Mouse (Mus musculus) kidney, postnatal 25 days (tissue): ENCODE data around the gene Neurl1a.

Source experiments
- DNase-seq, 2 experiments: peaks; one replicate each; pipeline ENCODE4 v3.0.0; 2021; ENCODE audit warnings: mixed read lengths in 2 of 2

The Neurl1a gene

DNA sequence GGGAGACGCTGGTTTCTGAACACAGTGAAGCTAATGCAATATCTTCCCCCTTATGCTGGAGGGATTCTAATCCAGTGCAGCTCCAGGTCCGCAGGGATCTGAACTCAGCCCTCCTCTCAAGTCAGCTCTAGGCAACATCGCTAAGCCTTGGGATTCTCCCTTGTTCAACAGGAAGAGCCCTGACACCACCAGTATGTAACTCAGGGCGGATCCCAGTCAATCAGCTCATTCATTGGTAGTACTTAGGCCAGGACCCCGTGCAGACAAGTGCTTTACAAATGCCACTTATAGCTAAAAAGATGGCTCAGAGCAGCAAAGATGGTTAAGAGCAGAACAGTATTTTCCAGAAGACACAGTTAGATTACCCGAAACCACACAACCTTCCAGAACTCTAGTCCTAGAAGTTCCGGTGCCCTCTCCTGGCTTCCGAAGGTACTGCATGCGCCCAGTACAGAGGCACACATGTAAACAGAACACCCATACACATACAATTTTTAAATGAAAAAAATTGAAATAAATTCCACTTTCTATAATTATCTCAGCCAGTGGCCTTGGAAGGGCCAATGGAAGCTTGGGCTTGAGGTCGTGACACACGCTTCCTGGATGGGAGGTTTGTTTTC lies 9.7 kb upstream of the Neurl1a start:
- peak; percentile 89 to 95 for DNase-seq

DNA sequence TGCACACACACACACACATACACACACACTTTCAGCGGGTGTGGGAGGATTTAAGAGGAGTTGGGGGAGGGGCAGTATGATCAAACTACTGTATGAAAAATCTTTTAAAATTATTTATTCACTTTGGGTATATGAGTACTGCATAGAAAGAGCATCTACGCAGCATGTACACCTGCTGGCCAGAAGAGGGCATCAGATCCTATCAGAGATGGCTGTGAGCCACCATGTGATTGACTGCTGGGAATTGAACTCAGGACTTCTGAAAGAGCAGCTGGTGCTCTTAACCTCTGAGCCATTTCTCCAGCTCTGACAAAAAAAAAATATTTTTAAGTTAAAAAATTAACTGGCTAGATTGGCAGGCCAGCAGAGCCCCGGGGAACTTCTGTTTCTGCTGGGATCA lies 4.1 kb upstream of the Neurl1a start:
- peak in 1 of 2 experiments; percentile 47 for DNase-seq

DNA sequence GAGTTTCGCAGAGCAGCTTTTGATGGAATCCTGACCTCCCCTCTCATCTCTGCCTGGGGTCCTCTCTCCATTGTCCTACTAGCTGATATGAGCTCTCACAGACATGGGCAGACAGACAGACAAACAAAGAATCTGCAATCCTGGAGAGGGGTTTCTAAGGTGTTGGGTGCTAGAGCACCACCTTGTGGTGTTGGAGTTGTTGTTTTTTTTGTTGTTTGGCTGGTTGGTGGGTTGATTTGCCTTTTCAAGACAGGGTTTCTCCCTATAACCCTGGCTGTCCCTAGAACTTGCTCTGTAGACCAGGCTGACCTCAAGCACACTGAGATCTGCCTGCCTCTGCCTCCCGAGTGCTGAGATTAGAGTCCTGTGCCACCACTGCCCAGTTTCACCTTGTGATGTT lies 3.1 kb upstream of the Neurl1a start:
- DNase-seq: no peak

DNA sequence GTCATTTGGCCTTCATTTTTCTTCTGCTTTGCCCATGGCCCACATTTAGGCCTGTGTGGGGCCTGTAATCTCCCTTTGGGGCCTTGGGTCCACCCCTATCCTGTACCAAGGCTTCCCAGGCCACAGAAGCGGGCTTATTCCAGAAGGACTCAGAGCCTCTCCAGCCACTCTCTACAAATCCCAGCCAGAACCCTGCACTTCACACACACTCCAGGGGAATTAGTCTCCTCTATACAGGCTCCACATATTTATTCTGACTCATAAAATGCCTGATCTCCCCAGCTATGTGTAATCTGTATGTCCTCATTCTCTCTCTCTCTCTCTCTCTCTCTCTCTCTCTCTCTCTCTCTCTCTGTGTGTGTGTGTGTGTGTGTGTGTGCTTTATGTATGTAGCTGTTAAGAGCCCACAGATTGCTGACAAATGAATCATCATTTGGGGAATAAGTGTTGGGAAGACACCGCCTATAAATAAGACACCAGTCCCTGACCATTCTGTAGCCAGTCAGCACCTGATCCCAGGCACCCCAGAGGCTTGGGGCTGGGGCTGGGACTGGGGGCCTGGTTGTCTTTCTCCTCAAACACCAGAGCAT lies 1.6 kb upstream of the Neurl1a start:
- DNase-seq: no peak

DNA sequence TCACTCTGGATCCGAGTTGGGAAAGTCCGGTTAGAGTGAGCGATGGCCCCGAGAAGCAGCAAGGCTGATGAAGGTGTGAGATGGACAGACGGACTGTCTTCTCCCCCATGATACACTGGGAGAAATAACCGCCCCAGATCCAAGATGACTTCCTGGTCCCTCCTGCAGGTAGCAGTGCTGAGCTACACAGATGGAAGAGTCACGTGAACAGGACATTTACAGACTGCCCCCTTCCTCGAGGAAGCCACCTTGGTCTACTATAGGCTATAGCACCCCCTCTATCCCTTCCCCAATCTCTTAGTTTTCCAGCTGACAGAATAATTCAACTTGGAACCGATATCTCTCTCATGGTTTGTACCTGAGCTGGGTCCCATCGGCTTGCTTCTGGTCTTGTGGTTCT lies 619 bp upstream of the Neurl1a start:
- no peak for DNase-seq

DNA sequence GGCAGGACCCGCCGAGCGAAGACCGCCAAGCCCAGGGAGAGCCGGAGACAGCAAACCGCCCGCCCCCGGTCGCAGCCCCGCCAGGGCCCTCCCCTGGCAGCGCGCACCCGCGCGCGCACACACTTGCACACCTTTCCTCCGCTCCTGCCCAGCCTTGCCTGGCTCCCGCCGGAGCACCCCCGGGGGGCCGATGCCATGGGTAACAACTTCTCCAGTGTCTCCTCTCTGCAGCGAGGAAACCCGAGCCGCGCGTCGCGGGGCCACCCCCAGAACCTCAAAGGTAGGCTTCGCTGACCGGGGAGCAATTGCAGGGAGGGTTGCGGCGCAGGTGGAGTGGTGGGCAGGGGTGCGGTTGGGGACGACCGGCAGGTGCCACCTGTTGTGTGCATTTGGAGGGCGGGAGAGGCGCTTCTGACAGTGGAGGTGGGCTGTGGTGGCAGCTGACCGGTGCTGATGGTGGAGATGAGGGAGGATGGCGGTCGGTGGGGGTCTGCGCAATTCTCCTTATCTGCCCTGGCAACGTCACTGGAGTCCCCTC lies 721 bp downstream of the Neurl1a start:
- DNase-seq: peak in 1 of 2 experiments; percentile 54

DNA sequence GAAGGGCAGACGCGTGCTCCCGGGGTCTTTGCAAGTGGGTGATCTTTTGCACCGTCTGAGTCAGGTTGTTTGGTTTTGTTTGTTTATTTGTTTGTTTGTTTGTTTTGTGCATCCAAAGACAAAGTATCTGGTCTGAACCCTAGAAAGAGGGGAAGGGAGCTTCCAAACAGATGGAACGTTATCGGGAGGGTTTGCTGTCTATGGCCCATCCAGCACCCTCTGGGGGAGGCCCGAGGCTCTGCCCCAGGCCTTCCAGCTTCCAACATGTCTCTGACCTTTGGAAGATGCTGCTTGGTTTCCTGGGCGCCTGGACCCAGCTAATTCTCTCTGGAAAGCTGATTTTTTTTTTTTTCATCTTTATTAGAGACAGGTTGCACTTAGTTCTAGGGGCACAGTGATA lies 1.4 kb downstream of the Neurl1a start:
- DNase-seq: no peak

DNA sequence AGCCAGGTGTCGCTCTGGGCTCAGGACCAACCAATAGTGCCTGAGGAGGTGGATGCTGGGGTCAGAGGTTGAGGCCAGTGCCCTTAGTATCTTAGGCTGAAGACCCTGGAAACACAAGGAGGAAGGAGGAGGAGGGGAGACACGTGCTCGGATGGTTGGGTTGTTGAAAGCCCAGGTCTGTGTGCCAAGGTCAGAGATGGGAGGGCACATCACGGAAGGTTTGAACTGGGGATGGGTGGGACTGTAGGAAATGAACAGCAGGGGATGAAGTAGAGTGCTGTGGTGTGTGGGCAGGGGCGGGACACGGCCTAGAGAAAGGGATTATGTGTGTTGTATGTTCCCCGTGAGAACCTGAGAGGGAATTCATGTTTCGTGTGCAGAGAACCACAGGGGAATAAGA lies 5.6 kb downstream of the Neurl1a start:
- DNase-seq: no peak

DNA sequence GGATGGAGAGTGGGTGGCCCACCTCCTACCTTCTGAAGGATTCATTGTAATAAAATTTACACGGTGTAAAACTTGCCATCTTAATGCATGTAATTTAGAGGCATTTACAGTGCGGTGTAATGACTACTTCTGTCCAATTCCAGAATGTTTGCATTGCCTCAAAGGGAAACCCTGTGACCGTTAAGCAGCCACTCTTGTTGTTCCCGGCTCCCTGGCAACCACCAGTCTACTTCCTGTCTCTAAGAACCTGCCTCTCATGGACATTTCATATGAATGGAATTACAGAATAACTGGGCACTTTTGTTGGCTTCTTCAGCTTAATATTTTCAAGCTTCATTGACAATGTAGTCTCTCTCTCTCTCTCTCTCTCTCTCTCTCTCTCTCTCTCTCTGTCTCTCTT lies 6.1 kb downstream of the Neurl1a start:
- DNase-seq: no peak

DNA sequence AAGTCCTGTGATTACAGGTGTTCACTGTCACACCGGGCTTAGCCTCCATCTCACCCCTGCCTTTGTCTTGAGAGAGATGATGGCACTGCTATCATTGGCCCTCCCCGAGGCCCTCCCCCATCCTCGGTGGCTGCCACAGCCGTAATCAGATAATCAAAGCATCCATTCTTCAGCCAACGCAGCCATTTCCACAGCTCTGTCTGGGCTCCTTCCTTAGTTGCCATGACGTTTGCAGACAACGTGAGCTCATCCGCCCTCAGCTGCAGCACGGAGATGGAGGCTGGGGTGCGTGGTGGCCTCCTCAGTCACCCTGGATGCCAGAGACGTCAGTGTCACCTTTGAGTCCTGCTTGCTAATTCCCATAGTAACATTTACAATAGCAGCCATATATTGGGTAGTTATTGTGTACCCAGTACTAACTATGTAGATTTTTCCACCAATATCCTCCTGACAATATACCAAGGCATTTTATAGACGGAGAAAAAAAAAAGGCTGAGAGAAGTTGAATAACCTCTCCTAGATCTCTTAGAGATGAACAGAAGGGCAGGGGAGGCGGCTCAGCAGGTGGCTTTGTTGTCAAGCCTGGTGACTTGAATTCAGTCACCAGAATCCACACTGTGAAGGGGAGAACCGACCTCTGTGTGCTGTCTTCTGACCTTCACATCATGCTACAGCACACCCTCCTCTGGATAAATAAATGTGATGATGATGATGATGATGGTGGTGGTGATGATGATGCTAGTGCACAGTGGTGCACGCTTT lies 8.1 kb downstream of the Neurl1a start:
- no peak for DNase-seq

DNA sequence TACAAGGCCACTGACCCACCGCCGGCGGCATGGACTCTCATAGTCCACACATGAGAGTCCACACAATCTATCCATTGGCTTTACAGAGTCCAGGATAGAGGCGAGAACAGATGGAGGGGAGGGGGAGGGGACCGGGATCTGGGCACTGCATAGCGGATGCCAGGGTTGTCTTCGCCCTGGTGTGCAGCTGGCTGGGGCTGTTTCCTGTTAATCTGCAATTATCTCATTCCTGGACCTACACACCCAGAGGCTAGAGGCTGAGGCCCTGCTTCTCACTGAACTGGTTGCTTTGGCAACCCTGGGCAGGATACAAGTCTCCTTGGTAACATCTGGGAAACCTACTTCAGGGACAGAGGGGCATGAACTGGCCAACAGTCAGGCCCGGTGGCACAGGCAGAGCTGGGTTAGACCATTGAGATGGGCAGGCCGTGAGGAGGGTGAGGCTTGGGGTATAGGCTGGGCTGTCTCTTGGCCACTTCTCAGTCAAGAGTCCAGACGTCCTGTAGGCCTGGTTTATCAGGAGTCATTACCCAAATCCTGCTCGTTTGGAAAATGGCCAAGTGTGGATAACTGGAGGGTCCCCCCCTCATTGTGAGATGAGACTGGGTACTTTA lies 10.0 kb downstream of the Neurl1a start:
- no peak for DNase-seq

DNA sequence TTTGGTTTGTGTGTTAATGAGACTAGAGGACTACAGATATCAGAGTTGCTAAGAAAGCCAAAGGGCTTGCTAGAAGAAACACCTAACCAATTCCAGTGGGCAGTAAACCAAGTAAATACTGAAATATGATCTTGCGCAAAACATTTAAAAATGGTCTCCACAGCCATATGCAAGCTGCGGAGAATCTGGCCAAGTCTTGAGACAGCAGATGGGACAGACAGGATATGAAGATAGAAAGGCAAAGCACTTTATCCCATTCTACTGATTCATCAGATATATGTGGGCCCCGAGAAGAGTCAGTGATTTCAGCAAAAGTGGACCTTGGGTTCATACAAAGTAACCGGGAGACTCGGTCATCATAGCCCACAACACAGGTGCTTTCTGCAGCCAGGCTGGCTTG lies 13.5 kb downstream of the Neurl1a start:
- DNase-seq: no peak

DNA sequence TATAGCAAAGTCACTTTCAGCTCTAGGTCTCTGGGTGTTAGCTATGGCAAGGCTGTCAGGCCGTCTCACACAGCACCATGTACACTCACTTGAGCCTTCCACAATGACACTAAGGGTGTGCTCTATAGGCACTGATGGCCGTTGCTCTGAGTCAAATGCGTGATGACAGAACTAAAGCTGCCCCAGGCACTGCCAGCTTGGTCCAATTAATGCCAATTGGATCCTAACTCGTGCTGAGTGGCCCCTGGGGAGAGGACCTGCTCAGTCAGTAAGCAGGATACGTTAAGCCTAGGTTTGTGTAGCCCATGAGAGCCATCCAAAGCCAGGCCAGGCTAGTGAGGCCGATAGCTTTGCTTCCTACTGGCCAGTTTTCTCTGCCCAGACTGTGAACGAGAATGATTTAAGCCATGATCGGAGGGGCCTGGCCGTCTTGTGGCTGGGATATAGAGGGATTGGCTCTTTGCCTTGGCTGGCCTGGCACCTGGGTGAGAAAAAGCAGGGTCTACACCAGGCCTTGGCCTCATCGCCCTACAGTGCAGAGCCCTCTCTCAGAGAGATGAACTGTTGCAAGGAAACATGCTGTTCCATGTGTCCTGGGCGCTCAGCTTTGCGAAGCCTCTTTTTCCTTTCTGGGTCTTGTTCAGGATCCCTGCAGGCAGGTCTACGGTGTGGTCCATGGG lies 20.2 kb downstream of the Neurl1a start:
- DNase-seq: no peak

DNA sequence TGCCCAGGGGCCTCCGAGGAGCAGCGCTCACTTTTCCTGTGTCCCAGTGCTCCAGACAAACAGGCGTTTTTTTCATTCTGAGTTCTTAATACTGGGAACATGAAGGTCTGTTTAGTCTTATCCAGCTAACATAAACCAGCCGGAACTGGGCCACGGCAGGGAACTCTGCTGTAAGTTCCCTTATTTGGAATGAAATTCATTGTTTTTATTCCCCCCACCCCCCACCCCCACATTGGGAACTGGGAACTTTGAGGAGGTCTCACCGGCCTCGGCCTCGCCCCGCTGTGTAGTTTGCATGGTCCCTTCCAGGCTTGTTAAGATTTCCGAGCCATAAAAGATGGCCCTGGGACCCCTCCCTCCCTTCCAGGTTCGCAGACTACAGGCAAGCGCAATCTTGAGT lies 23.4 kb downstream of the Neurl1a start:
- no peak for DNase-seq

DNA sequence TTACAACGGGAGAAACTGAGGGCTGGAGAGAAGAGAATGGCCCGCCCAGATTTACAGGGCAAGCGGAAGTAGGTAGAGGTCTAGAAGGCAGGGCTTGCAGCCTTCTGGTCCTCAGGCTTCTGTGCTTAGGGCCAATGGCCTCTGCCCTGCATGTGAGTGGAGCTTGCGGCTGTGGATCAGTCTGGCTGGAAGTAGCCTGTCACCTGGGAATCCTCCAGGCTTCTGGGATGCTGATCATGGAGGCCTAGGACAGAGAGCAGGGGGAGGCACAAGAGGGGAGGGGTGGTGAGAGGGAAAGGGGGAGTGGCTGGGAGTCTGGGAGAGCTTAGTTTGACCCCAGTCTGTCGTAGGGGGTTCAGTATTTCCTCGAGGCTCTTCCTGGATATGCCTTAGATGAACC lies 23.8 kb downstream of the Neurl1a start:
- no peak for DNase-seq

DNA sequence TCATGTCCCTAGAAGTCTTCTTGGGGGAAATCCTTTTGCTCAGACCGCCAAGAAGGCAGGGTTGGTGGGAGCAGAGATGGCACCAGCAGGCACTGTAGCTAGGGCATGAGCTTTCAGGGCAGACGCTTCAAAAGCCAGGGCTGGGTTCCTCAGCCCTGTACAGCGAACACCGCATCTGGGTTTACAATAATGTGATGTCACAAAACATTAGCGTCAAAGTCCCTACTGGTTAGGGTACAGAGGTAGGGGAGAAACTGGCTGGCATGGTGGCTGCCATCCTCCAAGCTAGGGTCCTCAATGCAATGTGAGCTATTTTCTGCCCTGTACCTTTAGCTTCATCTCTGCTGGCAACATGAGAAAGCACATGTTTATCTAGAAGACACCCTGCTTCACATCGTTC lies 24.4 kb downstream of the Neurl1a start:
- DNase-seq: no peak

DNA sequence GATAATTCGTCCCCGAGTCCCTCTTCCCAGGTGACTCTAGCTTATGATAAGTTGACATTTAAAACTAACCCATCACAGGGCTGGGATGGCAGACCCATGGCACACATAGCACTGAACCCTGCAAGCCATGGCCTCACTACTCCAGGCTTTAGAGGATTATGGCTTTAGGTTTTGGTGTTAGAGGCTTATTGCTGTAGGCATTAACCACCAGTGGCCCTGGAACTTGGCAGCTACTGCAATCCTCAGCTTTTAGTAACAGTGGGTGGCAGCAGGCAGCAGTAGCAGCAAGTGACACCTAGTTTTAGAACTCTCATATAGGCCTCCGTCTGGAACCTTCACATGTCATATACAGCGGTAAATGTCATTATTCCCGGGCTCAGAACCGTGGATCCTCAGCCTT lies 26.0 kb downstream of the Neurl1a start:
- DNase-seq: no peak

DNA sequence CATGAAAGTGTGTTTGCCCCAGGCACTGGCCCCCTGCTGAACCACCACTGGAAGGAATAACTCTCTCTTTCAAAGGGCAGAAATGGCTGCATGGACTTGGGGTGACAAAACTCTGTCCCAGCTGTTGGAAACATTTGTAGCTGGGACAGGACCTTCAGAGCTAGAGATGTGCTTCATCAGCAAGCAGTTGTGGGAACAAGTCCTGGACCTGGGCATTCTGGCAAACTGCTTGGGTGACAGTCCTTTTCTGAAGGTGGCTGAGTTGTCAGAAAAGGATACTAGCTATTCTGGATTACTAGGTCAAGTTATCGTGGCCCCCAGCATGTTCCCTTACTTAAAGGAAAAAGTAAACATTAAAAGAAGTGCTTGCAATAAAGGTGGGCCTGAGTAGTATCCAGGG lies 27.5 kb downstream of the Neurl1a start:
- DNase-seq: no peak

DNA sequence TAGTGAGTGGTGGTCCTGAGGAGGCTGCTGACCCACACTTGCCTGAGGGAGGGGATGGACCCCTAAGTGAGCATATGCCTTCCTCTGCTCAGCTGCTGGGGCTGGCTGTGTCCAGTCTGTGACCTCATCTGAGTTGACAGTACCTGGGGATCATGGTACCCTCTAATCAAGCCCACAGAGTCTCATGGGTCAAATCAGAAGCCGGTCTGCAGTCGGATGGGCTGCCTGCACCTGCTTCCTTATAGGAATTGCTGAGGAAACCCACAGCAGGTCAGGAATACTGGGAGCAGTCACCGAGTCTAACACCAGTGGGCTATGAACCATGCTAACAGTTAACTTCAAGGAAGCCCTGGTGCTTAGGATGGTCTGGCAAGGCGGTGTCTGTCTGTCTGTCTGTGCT lies 31.8 kb downstream of the Neurl1a start:
- DNase-seq: no peak

DNA sequence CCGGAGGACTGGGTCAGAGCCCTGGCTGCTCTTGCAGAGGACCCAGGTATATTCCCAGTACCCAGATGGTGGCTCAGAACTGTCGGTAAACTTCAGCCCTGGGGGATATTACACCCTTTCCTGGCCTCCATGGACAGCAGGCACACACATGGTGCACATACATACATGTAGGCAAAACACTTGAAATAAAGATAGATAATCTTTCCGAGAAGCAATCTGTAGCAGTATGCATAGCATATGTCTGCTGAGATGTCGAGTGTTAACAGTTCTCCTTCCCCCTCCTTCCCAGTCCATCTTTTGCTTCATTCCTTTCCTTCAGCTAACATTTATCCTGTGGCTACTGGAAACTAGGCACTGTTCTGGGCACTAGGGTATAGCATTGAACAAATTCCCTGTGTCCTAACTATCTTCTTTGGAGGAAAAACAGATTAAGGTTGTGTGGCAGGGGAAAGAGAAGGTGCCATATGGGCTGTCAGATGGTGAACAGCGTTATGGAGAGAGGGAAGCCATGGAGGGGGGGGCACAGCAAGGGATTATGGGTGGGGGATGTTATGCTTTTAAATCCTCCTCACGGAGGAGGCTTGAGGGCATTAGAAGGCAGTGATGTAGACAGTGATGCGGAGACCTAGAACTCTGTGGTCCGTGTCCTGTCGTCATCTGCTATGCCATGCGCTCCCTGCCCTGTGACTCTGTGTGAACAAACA lies 33.1 kb downstream of the Neurl1a start:
- no peak for DNase-seq

DNA sequence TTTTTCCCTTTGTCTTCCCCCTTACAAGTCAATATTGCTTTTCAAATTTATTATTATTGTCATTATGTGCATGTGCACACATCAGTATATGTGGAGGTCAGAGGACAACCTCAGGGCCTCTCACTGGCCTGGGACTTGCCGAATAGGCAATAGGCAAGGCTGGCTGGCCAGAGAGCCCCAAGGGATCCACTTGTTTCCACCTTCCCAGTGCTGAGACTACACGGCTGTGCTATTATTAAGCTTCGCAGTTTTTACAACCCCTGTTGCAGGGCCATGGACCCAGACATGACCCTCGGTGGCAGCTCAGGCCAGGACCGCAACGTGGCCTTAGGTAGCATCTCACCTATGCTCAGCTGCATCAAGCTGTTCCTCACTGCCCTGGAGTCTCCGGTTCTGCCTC lies 33.8 kb downstream of the Neurl1a start:
- DNase-seq: no peak

DNA sequence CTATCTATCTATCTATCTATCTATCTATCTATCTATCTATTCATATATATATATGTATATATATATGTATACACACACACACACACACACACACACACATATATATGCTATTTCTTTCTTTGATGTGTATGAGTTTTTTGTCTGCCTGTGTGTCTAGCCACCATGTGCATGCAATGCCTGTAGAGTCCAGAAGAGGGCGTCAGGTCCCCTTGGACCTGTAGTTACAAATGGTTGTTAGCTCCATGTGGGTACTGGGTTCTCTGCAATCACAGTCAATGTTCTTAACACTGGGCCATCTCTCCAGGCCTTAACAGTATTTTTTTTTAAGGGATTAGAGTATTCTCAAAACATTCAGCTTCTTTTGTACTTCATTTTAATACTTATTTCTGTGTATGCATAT lies 34.9 kb downstream of the Neurl1a start:
- DNase-seq: no peak

DNA sequence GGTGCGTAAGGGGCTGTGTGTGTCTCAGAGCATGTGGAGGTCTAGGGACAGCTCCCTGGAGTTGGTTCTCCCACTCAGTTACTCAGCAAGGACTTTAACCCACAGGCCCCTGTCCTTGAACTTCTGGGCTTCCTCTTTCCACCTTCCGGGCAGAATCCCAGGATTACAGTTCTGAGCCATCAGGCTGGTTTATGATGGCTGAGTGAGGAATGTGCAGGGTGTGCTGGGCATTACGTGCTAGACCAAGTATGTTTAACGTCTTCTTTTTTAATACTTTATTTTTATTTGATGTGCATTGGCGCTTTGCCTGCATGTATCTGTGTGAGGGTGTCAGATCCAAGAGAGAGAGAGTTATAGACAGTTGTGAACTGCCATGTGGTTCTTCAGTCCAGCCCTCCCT lies 38.1 kb downstream of the Neurl1a start:
- no peak for DNase-seq
